Mouse (Mus musculus) testis, adult 2 months (tissue): ENCODE data around the gene Ctxn1.

ENCODE experiments used
- CTCF ChIP-seq: fragments of 200-500 bp; IDR thresholded peaks from 2 replicates; pipeline ENCODE4 v1.5.1; 2012; ENCODE audit warnings: low read depth, mild to moderate bottlenecking, inconsistent platforms, low read length, moderate library complexity; ENCODE audit not compliant: control insufficient read depth, insufficient read depth, insufficient replicate concordance
- POLR2A ChIP-seq: fragments of 200-500 bp; IDR thresholded peaks from 2 replicates; pipeline ENCODE4 v1.6.1; 2012; ENCODE audit warnings: low read depth, mild to moderate bottlenecking, inconsistent platforms, low read length, moderate library complexity; ENCODE audit not compliant: control insufficient read depth

- TF ChIP-seq CTCF (no peak), POLR2A (peak; percentile 52; the same call in 1 of the 2 replicates)
Observed at GRCm38 (mm10) chr8:4259125-4259804, at the start of gene Ctxn1.
